Mouse (Mus musculus) testis, adult 10 weeks (tissue): ENCODE data around the gene Zmym4. TPM values are rescaled to one million over a fixed set of nuclear protein-coding genes. Genes with fewer than 3 reads are reported as not detected.

Source experiments
- polyA plus RNA-seq: library from polyadenylated mRNA; stranded (reverse); fragments of 350-450 nt; fragmentation: Illumina TruSeq; extraction: RNeasy Lipid Tissue Mini Kit (QIAGEN cat#74804); gene quantifications from one replicate; pipeline ENCODE4 v1.2.3, GENCODE M21; 2014; ENCODE audit warnings: low read depth, low replicate concordance

Zmym4 gene
- polyA plus RNA-seq: 96.6 TPM

GRCm38 (mm10) chr4:126967864-126968821 lies at the start of gene Zmym4:
TSS of gene Zmym4 (minus strand) at chr4:126968135.

Other genes starting within 250 kb of the Zmym4 start
- gene Tfap2e, start 231.9 kb downstream of the Zmym4 start, polyA plus RNA-seq: not detected
- gene Ncdn, start 214.7 kb downstream of the Zmym4 start, polyA plus RNA-seq: 0.15 TPM
- 7.3 TPM for gene AU040320, start 214.6 kb downstream of the Zmym4 start, polyA plus RNA-seq
- gene Sfpq, start 53.2 kb upstream of the Zmym4 start, polyA plus RNA-seq: 281 TPM
- 16.8 TPM for gene Zmym1, start 93.0 kb upstream of the Zmym4 start, polyA plus RNA-seq
- gene Zmym6, start 109.2 kb upstream of the Zmym4 start, polyA plus RNA-seq: 59.0 TPM
- gene Tmem35b, start 155.6 kb upstream of the Zmym4 start, polyA plus RNA-seq: 13.5 TPM
- gene Dlgap3, start 201.1 kb upstream of the Zmym4 start, polyA plus RNA-seq: not detected